Mouse (Mus musculus): ENCODE measurements around the gene Ly6g6f. TPM values are rescaled to one million over a fixed set of nuclear protein-coding genes. Genes with fewer than 3 reads are reported as not detected.
"Not testable (repeated sequence)": the region's sequence is repeated elsewhere in the genome, so short reads cannot be mapped to it uniquely, and the experiment has no call there.

Ly6g6f gene
- polyA plus RNA-seq, 1 experiment: 0.84 TPM

GRCm38 (mm10) chr17:35125578-35125977, 40.2 kb upstream of the Ly6g6f start:
- no peak for TF ChIP-seq CTCF (IDR thresholded peaks at IDR 0.05; ENCODE audit: insufficient read depth, low read length)
- no peak for TF ChIP-seq POLR2A (IDR thresholded peaks at IDR 0.05; ENCODE audit: borderline replicate concordance, extremely low read depth, low read depth, low read length)
- Histone ChIP-seq H3K4me3 (replicated peaks; ENCODE audit: extremely low read depth, low read depth, low read length) (peak overlapping the region; percentile 26), H3K4me1 (ENCODE audit: control insufficient read depth, insufficient read depth, low read length) (peaks cover 16% of the 10 kb centered on the region)
- WGBS: 32% methylated on average over 6 of the region's 6 CpGs
- no peak for DNase-seq

GRCm38 (mm10) chr17:35125081-35125480, 39.7 kb upstream of the Ly6g6f start:
- Histone ChIP-seq H3K4me3 (replicated peaks; ENCODE audit: extremely low read depth, low read depth, low read length) (no peak overlapping the region), H3K4me1 (ENCODE audit: control insufficient read depth, insufficient read depth, low read length) (peaks cover 19% of the 10 kb centered on the region)
- 93% methylated on average over 1 of the region's 1 CpGs for WGBS
- DNase-seq: no peak
- TF ChIP-seq CTCF (IDR thresholded peaks at IDR 0.05; ENCODE audit: insufficient read depth, low read length) (no peak), POLR2A (IDR thresholded peaks at IDR 0.05; ENCODE audit: borderline replicate concordance, extremely low read depth, low read depth, low read length) (no peak)

DNA sequence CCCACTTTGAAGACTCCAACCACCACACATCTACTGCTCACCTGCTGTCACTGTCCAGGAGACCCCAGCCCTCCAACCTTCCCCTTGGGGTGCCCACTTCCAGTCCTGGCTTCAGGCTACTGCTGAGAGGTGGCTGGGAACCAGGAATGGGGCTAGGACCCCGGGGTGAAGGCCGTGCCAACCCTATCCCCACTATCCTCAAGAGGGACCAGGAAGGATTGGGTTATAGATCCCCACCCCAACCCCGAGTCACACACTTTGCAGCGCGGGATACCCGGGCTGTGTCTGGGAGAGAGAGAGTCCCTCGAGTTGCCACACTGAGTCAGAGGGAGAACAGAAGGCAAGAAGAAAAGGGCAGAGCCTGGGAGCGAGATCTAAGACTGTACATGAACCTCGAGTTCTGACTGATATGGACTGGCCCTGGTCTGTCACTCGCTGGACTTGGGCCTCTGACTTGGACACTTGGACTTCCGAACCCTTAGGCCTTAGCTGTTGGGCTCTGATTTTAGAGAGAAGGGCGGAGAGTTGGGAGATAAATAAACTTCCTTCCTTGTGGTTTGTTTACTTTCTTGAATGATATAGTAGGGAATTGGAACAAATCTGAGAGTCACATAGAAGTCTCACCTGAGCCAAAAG, 39.0 kb upstream of the Ly6g6f start:
- H3K4me1 ChIP-seq (ENCODE audit: control insufficient read depth, insufficient read depth, low read length): peaks cover 20% of the 10 kb centered on the region
- H3K4me3 ChIP-seq (replicated peaks; ENCODE audit: extremely low read depth, low read depth, low read length); DNase-seq: not testable (repeated sequence)
- 88% methylated on average over 12 of the region's 12 CpGs for WGBS

- not testable (repeated sequence) for H3K4me3 ChIP-seq (replicated peaks; ENCODE audit: extremely low read depth, low read depth, low read length); DNase-seq
- 91% methylated on average over 9 of the region's 9 CpGs for WGBS
- peaks cover 20% of the 10 kb centered on the region for H3K4me1 ChIP-seq (ENCODE audit: control insufficient read depth, insufficient read depth, low read length)
These were observed 37.9 kb upstream of the Ly6g6f start for GRCm38 (mm10) chr17:35123287-35123686.

DNA sequence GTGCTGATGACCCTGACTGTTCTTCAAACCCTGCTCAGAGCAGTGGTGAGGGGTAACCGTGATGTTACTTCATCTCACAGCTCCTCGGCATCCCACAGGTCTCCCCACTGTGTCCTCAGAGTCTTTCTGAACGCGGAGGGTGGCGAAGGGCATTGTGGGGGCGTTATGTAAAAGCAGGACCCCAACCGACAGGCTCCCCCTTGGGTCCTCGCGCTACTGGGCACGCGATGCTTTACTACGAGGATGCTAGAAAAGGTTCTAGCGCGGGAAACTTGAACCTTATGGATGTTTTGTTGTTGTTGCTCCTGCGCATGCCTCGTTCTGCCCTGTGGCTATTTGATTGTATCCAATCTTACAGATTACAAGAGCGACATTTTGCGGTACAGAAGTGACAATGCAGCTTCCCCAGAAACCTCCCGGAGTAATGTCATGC, 36.5 kb upstream of the Ly6g6f start, which contains the start of gene Csnk2b:
Gene Csnk2b (minus strand): TSS at position 183 of the 433 bp plus-strand sequence.
- peaks cover 11% of the 10 kb centered on the region for H3K4me1 ChIP-seq (ENCODE audit: control insufficient read depth, insufficient read depth, low read length)
- WGBS: 0% methylated on average over 19 of the region's 19 CpGs
- H3K4me3 ChIP-seq (replicated peaks; ENCODE audit: extremely low read depth, low read depth, low read length): peak within 1 kb of the TSS; percentile 95
- TF ChIP-seq POLR2A (IDR thresholded peaks at IDR 0.05; ENCODE audit: borderline replicate concordance, extremely low read depth, low read depth, low read length) (no peak), CTCF (IDR thresholded peaks at IDR 0.05; ENCODE audit: insufficient read depth, low read length) (0 out of 2 replicates have a peak, but pooled peaks have one; percentile 4)
- peak; percentile 34 for DNase-seq

GRCm38 (mm10) chr17:35121143-35121799, 35.9 kb upstream of the Ly6g6f start, which contains the start of gene Gpank1:
Gene Gpank1, plus strand, starts transcription at chr17:35121455.
- under 1% methylated on average over 50 of the region's 50 CpGs for WGBS
- peak; percentile 97 for DNase-seq
- Histone ChIP-seq H3K4me1 (ENCODE audit: control insufficient read depth, insufficient read depth, low read length) (peaks cover 9% of the 10 kb centered on the region), H3K4me3 (replicated peaks; ENCODE audit: extremely low read depth, low read depth, low read length) (peak within 1 kb of the TSS; percentile 95)
- TF ChIP-seq CTCF (IDR thresholded peaks at IDR 0.05; ENCODE audit: insufficient read depth, low read length) (no peak), POLR2A (IDR thresholded peaks at IDR 0.05; ENCODE audit: borderline replicate concordance, extremely low read depth, low read depth, low read length) (peak; percentile 81)

DNA sequence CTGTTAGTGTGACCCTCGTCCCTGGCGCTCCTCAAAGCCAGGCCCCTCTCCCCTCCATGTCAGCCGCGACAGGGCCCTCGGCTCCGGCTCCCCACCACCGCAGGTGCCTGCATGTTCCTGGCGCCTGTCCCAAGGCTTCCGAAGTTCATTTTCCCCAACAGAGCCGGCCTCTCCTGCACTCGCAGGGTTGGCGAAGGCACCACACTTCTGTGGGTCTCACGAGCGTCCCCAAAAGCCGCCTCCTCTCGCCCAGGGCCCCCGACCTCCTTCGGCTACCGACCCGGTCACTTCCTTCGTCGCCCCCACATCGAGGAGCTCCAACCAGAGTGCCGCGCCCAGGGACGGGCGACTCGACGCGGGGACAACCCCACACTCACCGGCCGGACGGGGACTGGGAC, 35.3 kb upstream of the Ly6g6f start:
- no peak for DNase-seq
- H3K4me1 ChIP-seq (ENCODE audit: control insufficient read depth, insufficient read depth, low read length): peaks cover 9% of the 10 kb centered on the region
- TF ChIP-seq POLR2A (IDR thresholded peaks at IDR 0.05; ENCODE audit: borderline replicate concordance, extremely low read depth, low read depth, low read length): no peak
- TF ChIP-seq CTCF (IDR thresholded peaks at IDR 0.05; ENCODE audit: insufficient read depth, low read length): no peak
- under 1% methylated on average over 33 of the region's 33 CpGs for WGBS
- H3K4me3 ChIP-seq (replicated peaks; ENCODE audit: extremely low read depth, low read depth, low read length): peak overlapping the region; percentile 87

GRCm38 (mm10) chr17:35115046-35116019, 29.9 kb upstream of the Ly6g6f start, which contains the start of gene Ly6g5b:
Gene Ly6g5b, minus strand, starts transcription at chr17:35115428.
- Histone ChIP-seq H3K4me3 (replicated peaks; ENCODE audit: extremely low read depth, low read depth, low read length) (no peak within 1 kb of the TSS), H3K4me1 (ENCODE audit: control insufficient read depth, insufficient read depth, low read length) (peaks cover 3% of the 10 kb centered on the region; the same call in 1 of the 2 replicates)
- TF ChIP-seq CTCF (IDR thresholded peaks at IDR 0.05; ENCODE audit: insufficient read depth, low read length) (peak; percentile 44), POLR2A (IDR thresholded peaks at IDR 0.05; ENCODE audit: borderline replicate concordance, extremely low read depth, low read depth, low read length) (no peak)
- 81% methylated on average over 8 of the region's 8 CpGs for WGBS
- no peak for DNase-seq

GRCm38 (mm10) chr17:35111774-35112173, 26.4 kb upstream of the Ly6g6f start:
- DNase-seq: no peak
- TF ChIP-seq CTCF (IDR thresholded peaks at IDR 0.05; ENCODE audit: insufficient read depth, low read length) (no peak), POLR2A (IDR thresholded peaks at IDR 0.05; ENCODE audit: borderline replicate concordance, extremely low read depth, low read depth, low read length) (no peak)
- WGBS: 50% methylated on average over 9 of the region's 9 CpGs
- no peaks in the 10 kb centered on the region for H3K4me1 ChIP-seq (ENCODE audit: control insufficient read depth, insufficient read depth, low read length)
- peak overlapping the region; percentile 36 for H3K4me3 ChIP-seq (replicated peaks; ENCODE audit: extremely low read depth, low read depth, low read length)

All from lung, adult 2 months (tissue).